24 mouse cellular contexts compared by ENCODE assay signal in genomic region chr17:81360571-81360970, GRCm38 (mm10).
DNase-seq lines count a peak whose midpoint lies in the region; ATAC-seq and TF ChIP-seq lines count a peak whose summit lies in the region.
"Had no signal": no experiment of that assay in that cellular context is flagged by ENCODE, and none has a peak within 500 bp of the region (broad histone marks: within the 10 kb centered on the region; RNA-seq: fewer than 3 reads in every experiment).

No protein-coding gene starts in this region.

- H3K9ac ChIP-seq in forebrain, embryonic 13.5 days = no peak overlapping the region
- no peak overlapping the region for H3K9ac ChIP-seq in forebrain, embryonic 12.5 days
- no peak overlapping the region for H3K9ac ChIP-seq in hindbrain, postnatal 0 days (replicated peaks; ENCODE audit: low read length)
- no peak overlapping the region for H3K9ac ChIP-seq in midbrain, postnatal 0 days (replicated peaks; ENCODE audit: low read length, poor library complexity, severe bottlenecking)
- H3K9ac ChIP-seq in midbrain, embryonic 11.5 days (ENCODE audit: low read length) = no peak overlapping the region
- H3K9ac ChIP-seq: embryonic facial prominence, embryonic 15.5 days; heart, embryonic 15.5 days; neural tube, embryonic 12.5 days had no signal

- ATAC-seq in forebrain, embryonic 13.5 days = 0 out of 2 replicates have a peak, but pooled peaks have one; percentile 21
- ATAC-seq in forebrain, embryonic 12.5 days (ENCODE audit: low FRiP score) = no peak
- no peak for ATAC-seq in hindbrain, postnatal 0 days
- no peak for ATAC-seq in midbrain, postnatal 0 days (ENCODE audit: low FRiP score)
- ATAC-seq in midbrain, embryonic 11.5 days (ENCODE audit: low FRiP score) = no peak
- ATAC-seq: hindbrain, embryonic 16.5 days; intestine, embryonic 16.5 days had no signal

- TF ChIP-seq POLR2A in thymus, adult 2 months (IDR thresholded peaks at IDR 0.05; ENCODE audit: control insufficient read depth, extremely low read depth, insufficient read depth, low read length, poor library complexity) = no peak

- peaks cover 1% of the 10 kb centered on the region; the same call in 1 of the 2 replicates for H3K9me3 ChIP-seq in forebrain, embryonic 13.5 days (replicated peaks)
- H3K9me3 ChIP-seq in forebrain, embryonic 12.5 days = peaks cover 7% of the 10 kb centered on the region
- H3K9me3 ChIP-seq in hindbrain, postnatal 0 days (ENCODE audit: low read length) = no peaks in the 10 kb centered on the region
- H3K9me3 ChIP-seq in hindbrain, embryonic 10.5 days = 0 out of 2 replicates have a peak, but pooled peaks cover 2% of the 10 kb centered on the region
- H3K9me3 ChIP-seq in midbrain, postnatal 0 days (ENCODE audit: low read length) = no peaks in the 10 kb centered on the region
- H3K9me3 ChIP-seq in midbrain, embryonic 11.5 days (ENCODE audit: control insufficient read depth, low read length) = no peaks in the 10 kb centered on the region
- H3K9me3 ChIP-seq: embryonic facial prominence, embryonic 15.5 days; heart, embryonic 15.5 days; neural tube, embryonic 12.5 days had no signal

- H3K27ac ChIP-seq in forebrain, embryonic 13.5 days = no peak overlapping the region
- no peak overlapping the region for H3K27ac ChIP-seq in forebrain, embryonic 12.5 days
- H3K27ac ChIP-seq in hindbrain, postnatal 0 days = no peak overlapping the region
- H3K27ac ChIP-seq in hindbrain, embryonic 10.5 days = no peak overlapping the region
- no peak overlapping the region for H3K27ac ChIP-seq in midbrain, postnatal 0 days (ENCODE audit: low read depth, low read length)
- H3K27ac ChIP-seq in midbrain, embryonic 11.5 days (ENCODE audit: low read depth, low read length) = no peak overlapping the region
- H3K27ac ChIP-seq in thymus, adult 2 months (ENCODE audit: control insufficient read depth, insufficient read depth, low read length) = no peak overlapping the region
- H3K27ac ChIP-seq: embryonic facial prominence, embryonic 15.5 days; heart, embryonic 15.5 days; midbrain, embryonic 10.5 days; neural tube, embryonic 12.5 days had no signal

- H3K4me3 ChIP-seq in forebrain, embryonic 13.5 days = no peak overlapping the region
- H3K4me3 ChIP-seq in forebrain, embryonic 12.5 days (replicated peaks) = no peak overlapping the region
- no peak overlapping the region for H3K4me3 ChIP-seq in hindbrain, postnatal 0 days (ENCODE audit: low read length)
- H3K4me3 ChIP-seq in hindbrain, embryonic 10.5 days = no peak overlapping the region
- no peak overlapping the region for H3K4me3 ChIP-seq in midbrain, postnatal 0 days (ENCODE audit: low read depth, low read length)
- H3K4me3 ChIP-seq in midbrain, embryonic 11.5 days (ENCODE audit: low read depth, low read length) = no peak overlapping the region
- no peak overlapping the region for H3K4me3 ChIP-seq in thymus, adult 2 months (ENCODE audit: control insufficient read depth, insufficient read depth, low read length)
- H3K4me3 ChIP-seq: embryonic facial prominence, embryonic 15.5 days; heart, embryonic 15.5 days; midbrain, embryonic 10.5 days; neural tube, embryonic 12.5 days had no signal

- TF ChIP-seq CTCF in hindbrain, postnatal 0 days (IDR thresholded peaks at IDR 0.05; ENCODE audit: low read depth) = peak; percentile 36
- peak; percentile 56 for TF ChIP-seq CTCF in midbrain, postnatal 0 days (IDR thresholded peaks at IDR 0.05)
- TF ChIP-seq CTCF in thymus, adult 2 months (IDR thresholded peaks at IDR 0.05; ENCODE audit: borderline replicate concordance, control insufficient read depth, extremely low read depth, insufficient read depth, low read length, poor library complexity) = no peak

- H3K4me1 ChIP-seq in forebrain, embryonic 13.5 days = no peaks in the 10 kb centered on the region
- H3K4me1 ChIP-seq in forebrain, embryonic 12.5 days = no peaks in the 10 kb centered on the region
- H3K4me1 ChIP-seq in hindbrain, postnatal 0 days (ENCODE audit: insufficient read depth, low read length) = no peaks in the 10 kb centered on the region
- no peaks in the 10 kb centered on the region for H3K4me1 ChIP-seq in hindbrain, embryonic 10.5 days (replicated peaks)
- no peaks in the 10 kb centered on the region for H3K4me1 ChIP-seq in midbrain, postnatal 0 days (ENCODE audit: insufficient read depth, low read length)
- no peaks in the 10 kb centered on the region for H3K4me1 ChIP-seq in midbrain, embryonic 11.5 days (ENCODE audit: control insufficient read depth, insufficient read depth, low read length)
- H3K4me1 ChIP-seq in thymus, adult 2 months (replicated peaks; ENCODE audit: control insufficient read depth, insufficient read depth, low read length) = no peaks in the 10 kb centered on the region
- H3K4me1 ChIP-seq: embryonic facial prominence, embryonic 15.5 days; heart, embryonic 15.5 days; midbrain, embryonic 10.5 days; neural tube, embryonic 12.5 days had no signal

- 83% methylated on average over 2 of the region's 2 CpGs for WGBS in forebrain, embryonic 13.5 days
- 91% methylated on average over 2 of the region's 2 CpGs for WGBS in forebrain, embryonic 12.5 days
- 75% methylated on average over 2 of the region's 2 CpGs for WGBS in hindbrain, postnatal 0 days
- WGBS in hindbrain, embryonic 10.5 days = 83% methylated on average over 2 of the region's 2 CpGs
- 59% methylated on average over 2 of the region's 2 CpGs for WGBS in midbrain, postnatal 0 days
- 84% methylated on average over 2 of the region's 2 CpGs for WGBS in midbrain, embryonic 11.5 days
- WGBS in thymus, adult 2 months = 76% methylated on average over 2 of the region's 2 CpGs

- H3K4me2 ChIP-seq in forebrain, embryonic 13.5 days = no peak overlapping the region
- no peak overlapping the region for H3K4me2 ChIP-seq in forebrain, embryonic 12.5 days
- no peak overlapping the region for H3K4me2 ChIP-seq in hindbrain, postnatal 0 days (ENCODE audit: low read depth, low read length)
- no peak overlapping the region for H3K4me2 ChIP-seq in midbrain, postnatal 0 days (ENCODE audit: low read depth, low read length, poor library complexity, severe bottlenecking)
- no peak overlapping the region for H3K4me2 ChIP-seq in midbrain, embryonic 11.5 days
- H3K4me2 ChIP-seq: embryonic facial prominence, embryonic 15.5 days; heart, embryonic 15.5 days; liver, embryonic 11.5 days; neural tube, embryonic 12.5 days had no signal

- H3K27me3 ChIP-seq in forebrain, embryonic 13.5 days = no peaks in the 10 kb centered on the region
- no peaks in the 10 kb centered on the region for H3K27me3 ChIP-seq in forebrain, embryonic 12.5 days
- no peaks in the 10 kb centered on the region for H3K27me3 ChIP-seq in hindbrain, postnatal 0 days (ENCODE audit: insufficient read depth, low read length)
- H3K27me3 ChIP-seq in hindbrain, embryonic 10.5 days (ENCODE audit: insufficient read depth, poor library complexity, severe bottlenecking) = no peaks in the 10 kb centered on the region
- no peaks in the 10 kb centered on the region for H3K27me3 ChIP-seq in midbrain, postnatal 0 days (ENCODE audit: insufficient read depth, low read length)
- no peaks in the 10 kb centered on the region for H3K27me3 ChIP-seq in midbrain, embryonic 11.5 days (ENCODE audit: control insufficient read depth, insufficient read depth, low read length)
- H3K27me3 ChIP-seq in thymus, adult 2 months (ENCODE audit: control insufficient read depth, insufficient read depth, low read length) = no peaks in the 10 kb centered on the region
- H3K27me3 ChIP-seq: embryonic facial prominence, embryonic 15.5 days; heart, embryonic 15.5 days; neural tube, embryonic 12.5 days had no signal

- H3K36me3 ChIP-seq in forebrain, embryonic 13.5 days (ENCODE audit: poor library complexity, severe bottlenecking) = no peaks in the 10 kb centered on the region
- H3K36me3 ChIP-seq in forebrain, embryonic 12.5 days (replicated peaks) = no peaks in the 10 kb centered on the region
- no peaks in the 10 kb centered on the region for H3K36me3 ChIP-seq in hindbrain, postnatal 0 days (ENCODE audit: insufficient read depth, low read length)
- H3K36me3 ChIP-seq in hindbrain, embryonic 10.5 days = no peaks in the 10 kb centered on the region
- no peaks in the 10 kb centered on the region for H3K36me3 ChIP-seq in midbrain, postnatal 0 days (ENCODE audit: insufficient read depth, low read length)
- H3K36me3 ChIP-seq in midbrain, embryonic 11.5 days (ENCODE audit: control insufficient read depth, insufficient read depth, low read length) = no peaks in the 10 kb centered on the region
- H3K36me3 ChIP-seq in thymus, adult 2 months (ENCODE audit: control insufficient read depth, insufficient read depth, low read length) = no peaks in the 10 kb centered on the region
- H3K36me3 ChIP-seq: embryonic facial prominence, embryonic 15.5 days; heart, embryonic 15.5 days; midbrain, embryonic 10.5 days; neural tube, embryonic 12.5 days had no signal

- DNase-seq in hindbrain, postnatal 0 days (ENCODE audit: low spot score) = no peak
- no peak for DNase-seq in hindbrain, embryonic 10.5 days (ENCODE audit: low spot score)
- peak; percentile 15 for DNase-seq in midbrain, postnatal 0 days (ENCODE audit: low spot score)
- no peak for DNase-seq in midbrain, embryonic 11.5 days (ENCODE audit: low spot score, missing footprints)
- DNase-seq in ovary, postnatal 14 days (ENCODE audit: low spot score) = no peak
- DNase-seq in thymus, adult 2 months = no peak
- DNase-seq: adrenal gland, adult 2 months; cerebellum, adult 18-20 months; kidney, postnatal 4 days; lung, adult 18-20 months; lung, postnatal 10 days; retina, postnatal 1 day; right cerebral cortex, postnatal 25 days; spleen, adult 18-20 months; thymus, postnatal 36 days had no signal
